Mouse (Mus musculus): ENCODE results near the gene Flt1. TPM values are rescaled to one million over a fixed set of nuclear protein-coding genes. Genes with fewer than 3 reads are reported as not detected.
A peak's percentile ranks its signal among the peaks of the same experiment; 100 is the strongest.
"Not testable (repeated sequence)": the region's sequence is repeated elsewhere in the genome, so short reads cannot be mapped to it uniquely, and the experiment has no call there.

The Flt1 gene
- polyA plus RNA-seq, 1 experiment from 2014 or later = 14.0 TPM

DNA sequence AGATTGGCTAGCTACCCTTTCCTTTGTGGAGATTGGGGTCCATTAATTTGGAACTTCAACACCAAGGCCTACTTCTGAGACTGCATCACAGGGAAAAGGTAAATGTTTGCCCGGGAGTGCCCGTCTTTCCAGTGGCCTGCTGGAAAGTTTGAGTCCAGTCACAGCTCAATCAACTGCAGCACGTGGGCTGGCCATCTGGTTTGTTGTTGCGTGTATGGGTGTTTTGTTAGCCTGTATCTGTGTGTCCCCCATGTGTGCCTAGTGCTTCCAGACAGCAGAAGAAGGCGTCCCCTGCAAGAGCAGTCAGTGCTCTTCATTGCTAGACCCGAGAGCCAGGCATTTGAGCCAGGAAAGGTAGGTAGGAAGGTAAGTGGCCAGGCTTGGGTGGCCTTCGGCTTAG, 160.4 kb downstream of the Flt1 start:
- H3K9ac ChIP-seq (ENCODE audit: low read depth, low read length) = no peak overlapping the region
- no peaks in the 10 kb centered on the region for H3K36me3 ChIP-seq (ENCODE audit: control insufficient read depth, insufficient read depth, low read length)
- no peak for ATAC-seq
- no peaks in the 10 kb centered on the region for H3K9me3 ChIP-seq (replicated peaks; ENCODE audit: control insufficient read depth, low read length, poor library complexity, severe bottlenecking)
- H3K4me1 ChIP-seq (ENCODE audit: control insufficient read depth, insufficient read depth, low read length) = peaks cover 4% of the 10 kb centered on the region
- 93% methylated on average over 7 of the region's 7 CpGs for WGBS
- no peaks in the 10 kb centered on the region for H3K27me3 ChIP-seq (ENCODE audit: control insufficient read depth, insufficient read depth, low read depth, low read length)
- no peak overlapping the region for H3K4me2 ChIP-seq (ENCODE audit: low read length)
- no peak overlapping the region for H3K27ac ChIP-seq (ENCODE audit: low read length)
- H3K4me3 ChIP-seq (ENCODE audit: low read depth, low read length) = no peak overlapping the region

DNA sequence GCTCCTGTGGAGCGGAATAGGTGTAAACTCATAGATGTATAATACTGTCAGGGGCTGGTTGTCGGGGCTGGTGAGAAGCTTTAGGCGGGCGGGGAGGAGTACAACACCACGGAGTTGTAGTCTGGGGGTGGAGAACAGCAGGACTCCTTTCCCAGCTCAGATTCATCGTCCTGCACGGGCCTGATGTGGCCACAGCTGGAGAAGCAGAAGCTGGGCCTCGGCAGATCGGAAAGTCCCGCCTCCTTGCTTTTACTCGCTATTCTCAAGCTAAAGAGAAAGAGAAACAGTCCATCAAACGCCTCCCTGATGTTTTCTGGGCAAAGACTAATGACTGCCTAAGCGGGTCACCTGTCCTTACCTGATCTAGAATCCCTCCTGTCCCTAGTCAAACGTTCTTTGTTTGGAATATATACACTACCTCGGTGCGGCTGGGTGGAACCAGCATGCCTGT, 161.6 kb downstream of the Flt1 start:
- Histone ChIP-seq H3K36me3 (ENCODE audit: control insufficient read depth, insufficient read depth, low read length) (no peaks in the 10 kb centered on the region), H3K27me3 (ENCODE audit: control insufficient read depth, insufficient read depth, low read depth, low read length) (no peaks in the 10 kb centered on the region), H3K4me1 (ENCODE audit: control insufficient read depth, insufficient read depth, low read length) (peaks cover 4% of the 10 kb centered on the region), H3K4me3 (ENCODE audit: low read depth, low read length) (no peak overlapping the region), H3K27ac (ENCODE audit: low read length) (no peak overlapping the region), H3K4me2 (ENCODE audit: low read length) (peak overlapping the region; percentile 33), H3K9ac (ENCODE audit: low read depth, low read length) (peak overlapping the region; percentile 41; the same call in 1 of the 2 replicates), H3K9me3 (replicated peaks; ENCODE audit: control insufficient read depth, low read length, poor library complexity, severe bottlenecking) (no peaks in the 10 kb centered on the region)
- WGBS = 23% methylated on average over 16 of the region's 16 CpGs
- ATAC-seq = 0 out of 2 replicates have a peak, but pooled peaks have one; percentile 32

DNA sequence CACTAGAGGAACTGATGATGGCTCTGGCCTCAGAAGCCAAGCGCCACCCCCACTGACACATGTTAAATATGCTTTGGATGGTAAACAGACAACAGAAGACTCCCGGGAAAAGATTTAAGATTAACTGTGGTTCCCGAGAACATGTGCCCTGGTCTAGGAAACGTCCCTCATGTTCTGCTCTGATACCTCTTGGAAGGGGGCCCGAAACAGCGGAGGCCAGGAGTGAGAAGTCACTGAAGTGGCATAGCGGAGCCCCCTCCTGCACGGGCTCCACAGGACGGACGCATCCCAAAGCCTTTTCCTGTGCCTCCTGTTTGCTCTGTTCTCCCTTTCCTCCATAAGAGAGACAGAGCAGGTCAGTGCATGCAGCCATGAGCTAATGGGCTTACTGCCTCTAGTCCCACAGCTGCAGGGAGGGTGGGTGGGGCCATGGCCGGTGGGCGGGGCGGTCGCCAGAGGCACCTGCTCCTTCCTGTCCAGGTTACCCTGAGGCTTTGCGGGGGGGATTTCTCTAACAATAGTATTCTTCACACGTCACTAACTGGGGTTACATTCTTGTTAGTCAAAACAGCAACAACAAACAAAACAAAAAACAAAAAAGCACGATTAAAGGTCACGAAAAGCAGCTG, 162.2 kb downstream of the Flt1 start:
- H3K4me2 ChIP-seq (ENCODE audit: low read length) = peak overlapping the region; percentile 33

DNA sequence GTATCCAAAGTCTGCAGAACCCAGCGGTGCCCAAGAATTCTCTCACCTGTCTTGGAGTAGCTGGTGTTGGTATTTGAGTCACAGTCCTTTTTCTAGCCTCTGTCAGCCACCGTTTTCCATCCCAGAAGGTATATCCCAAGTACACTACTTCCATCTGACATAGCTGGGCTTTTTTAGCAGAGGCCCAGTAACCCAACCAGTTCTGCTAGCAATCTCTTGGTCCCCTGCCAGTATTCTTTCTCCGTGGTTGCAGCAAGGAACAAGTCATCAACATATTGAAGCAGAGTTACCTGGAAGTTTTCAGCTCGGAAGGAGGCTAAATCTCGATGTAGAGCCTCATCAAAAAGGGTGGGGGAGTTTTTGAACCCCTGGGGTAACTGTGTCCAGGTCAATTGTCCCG, 168.2 kb downstream of the Flt1 start:
- WGBS = 80% methylated on average over 5 of the region's 6 CpGs

More for the DNA sequence above, 162.2 kb downstream of the Flt1 start:
- Histone ChIP-seq H3K9ac (ENCODE audit: low read depth, low read length) (no peak overlapping the region), H3K27me3 (ENCODE audit: control insufficient read depth, insufficient read depth, low read depth, low read length) (no peaks in the 10 kb centered on the region), H3K9me3 (replicated peaks; ENCODE audit: control insufficient read depth, low read length, poor library complexity, severe bottlenecking) (no peaks in the 10 kb centered on the region), H3K27ac (ENCODE audit: low read length) (no peak overlapping the region), H3K36me3 (ENCODE audit: control insufficient read depth, insufficient read depth, low read length) (no peaks in the 10 kb centered on the region), H3K4me1 (ENCODE audit: control insufficient read depth, insufficient read depth, low read length) (peaks cover 4% of the 10 kb centered on the region), H3K4me3 (ENCODE audit: low read depth, low read length) (no peak overlapping the region)
- WGBS = 41% methylated on average over 18 of the region's 18 CpGs
- no peak; the same call in 1 of the 2 replicates for ATAC-seq

DNA sequence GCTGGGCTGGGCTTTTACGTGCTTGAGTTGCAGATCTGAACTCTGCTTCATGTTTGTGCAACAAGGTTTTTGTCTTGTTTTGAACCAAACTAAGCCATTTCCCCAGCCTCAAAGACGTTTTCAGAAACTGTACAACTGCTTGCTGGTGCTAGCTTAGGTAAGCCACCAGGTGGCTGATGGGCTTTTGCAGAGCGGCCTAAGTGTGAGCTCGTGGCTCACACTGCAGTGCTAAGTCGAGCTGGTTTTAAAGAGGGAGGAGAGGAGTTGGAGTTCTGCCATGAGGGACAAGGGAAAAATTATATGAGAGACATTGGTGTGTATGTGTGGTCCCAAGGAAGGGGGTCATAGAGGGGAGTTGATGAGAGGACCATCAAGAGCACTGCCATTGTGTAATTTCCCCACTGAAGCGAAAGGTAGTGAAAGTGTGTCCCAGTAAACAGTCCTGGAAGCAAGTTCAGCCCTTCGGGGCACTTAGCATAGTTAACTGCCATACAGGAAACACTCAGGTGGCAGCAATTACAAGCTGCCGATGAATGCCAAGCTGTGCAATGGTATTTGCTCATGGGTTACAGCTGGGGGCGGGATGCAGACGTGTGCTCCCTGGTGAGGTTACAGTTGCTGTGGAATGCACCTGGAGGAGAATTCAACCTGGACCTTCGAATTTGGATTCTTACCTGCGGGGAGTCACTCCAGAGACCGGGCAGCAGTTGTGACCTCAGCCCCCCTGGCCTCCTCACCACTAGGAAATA, 173.8 kb downstream of the Flt1 start:
- H3K9ac ChIP-seq (ENCODE audit: low read depth, low read length) = no peak overlapping the region
- no peak overlapping the region for H3K4me3 ChIP-seq (ENCODE audit: low read depth, low read length)
- no peaks in the 10 kb centered on the region for H3K4me1 ChIP-seq (ENCODE audit: control insufficient read depth, insufficient read depth, low read length)
- WGBS = 88% methylated on average over 13 of the region's 13 CpGs
- no peak for ATAC-seq
- H3K27me3 ChIP-seq (ENCODE audit: control insufficient read depth, insufficient read depth, low read depth, low read length) = no peaks in the 10 kb centered on the region
- H3K9me3 ChIP-seq (replicated peaks; ENCODE audit: control insufficient read depth, low read length, poor library complexity, severe bottlenecking) = no peaks in the 10 kb centered on the region
- no peak overlapping the region for H3K4me2 ChIP-seq (ENCODE audit: low read length)
- H3K27ac ChIP-seq (ENCODE audit: low read length) = no peak overlapping the region
- peaks cover 22% of the 10 kb centered on the region for H3K36me3 ChIP-seq (ENCODE audit: control insufficient read depth, insufficient read depth, low read length)

More for the DNA sequence above, 168.2 kb downstream of the Flt1 start:
- not testable (repeated sequence) for ATAC-seq; H3K4me2 ChIP-seq (ENCODE audit: low read length); H3K9ac ChIP-seq (ENCODE audit: low read depth, low read length); H3K9me3 ChIP-seq (replicated peaks; ENCODE audit: control insufficient read depth, low read length, poor library complexity, severe bottlenecking); H3K4me1 ChIP-seq (ENCODE audit: control insufficient read depth, insufficient read depth, low read length); H3K27ac ChIP-seq (ENCODE audit: low read length); H3K27me3 ChIP-seq (ENCODE audit: control insufficient read depth, insufficient read depth, low read depth, low read length); H3K4me3 ChIP-seq (ENCODE audit: low read depth, low read length); H3K36me3 ChIP-seq (ENCODE audit: control insufficient read depth, insufficient read depth, low read length)

DNA sequence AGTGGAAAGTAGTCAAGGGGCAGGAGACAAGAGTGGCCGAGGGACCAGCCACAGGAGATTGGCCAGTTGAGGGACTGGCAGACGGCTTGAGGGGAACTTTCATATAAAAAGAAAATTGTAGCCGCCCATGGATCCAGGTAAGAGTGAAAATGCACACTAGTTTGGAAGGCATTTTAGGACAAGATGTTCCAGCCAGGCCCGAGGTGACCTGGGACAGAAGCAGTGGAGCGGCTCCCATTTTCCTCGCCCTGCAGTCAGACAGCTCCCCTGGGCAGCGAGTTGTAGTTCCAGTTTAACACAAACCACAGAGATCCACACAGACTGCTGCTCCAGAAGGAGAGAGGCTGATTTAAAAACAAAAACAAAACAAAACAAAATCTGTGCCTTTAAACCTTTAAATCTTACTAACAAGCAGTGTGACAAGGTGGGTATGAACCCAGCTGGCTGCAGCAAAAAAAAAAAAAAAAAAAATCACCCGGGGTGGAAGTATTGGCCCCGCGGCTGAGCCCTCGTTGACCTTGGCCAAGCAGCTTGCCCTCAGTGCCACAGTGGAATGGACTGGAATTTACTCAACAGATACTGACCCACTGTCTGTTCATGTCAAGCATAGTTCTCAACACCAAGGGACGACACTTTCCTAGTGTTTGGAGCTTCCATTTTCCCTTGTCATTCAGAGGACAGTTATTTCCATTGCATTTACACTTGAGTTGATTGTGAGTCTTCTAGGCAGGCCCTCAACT, 176.6 kb downstream of the Flt1 start:
- H3K4me1 ChIP-seq (ENCODE audit: control insufficient read depth, insufficient read depth, low read length) = no peaks in the 10 kb centered on the region
- H3K27me3 ChIP-seq (ENCODE audit: control insufficient read depth, insufficient read depth, low read depth, low read length) = no peaks in the 10 kb centered on the region
- ATAC-seq = no peak
- 91% methylated on average over 12 of the region's 12 CpGs for WGBS
- H3K9ac ChIP-seq (ENCODE audit: low read depth, low read length) = no peak overlapping the region
- no peaks in the 10 kb centered on the region for H3K9me3 ChIP-seq (replicated peaks; ENCODE audit: control insufficient read depth, low read length, poor library complexity, severe bottlenecking)
- H3K4me2 ChIP-seq (ENCODE audit: low read length) = no peak overlapping the region
- no peak overlapping the region for H3K4me3 ChIP-seq (ENCODE audit: low read depth, low read length)
- H3K36me3 ChIP-seq (ENCODE audit: control insufficient read depth, insufficient read depth, low read length) = peaks cover 22% of the 10 kb centered on the region
- H3K27ac ChIP-seq (ENCODE audit: low read length) = no peak overlapping the region

DNA sequence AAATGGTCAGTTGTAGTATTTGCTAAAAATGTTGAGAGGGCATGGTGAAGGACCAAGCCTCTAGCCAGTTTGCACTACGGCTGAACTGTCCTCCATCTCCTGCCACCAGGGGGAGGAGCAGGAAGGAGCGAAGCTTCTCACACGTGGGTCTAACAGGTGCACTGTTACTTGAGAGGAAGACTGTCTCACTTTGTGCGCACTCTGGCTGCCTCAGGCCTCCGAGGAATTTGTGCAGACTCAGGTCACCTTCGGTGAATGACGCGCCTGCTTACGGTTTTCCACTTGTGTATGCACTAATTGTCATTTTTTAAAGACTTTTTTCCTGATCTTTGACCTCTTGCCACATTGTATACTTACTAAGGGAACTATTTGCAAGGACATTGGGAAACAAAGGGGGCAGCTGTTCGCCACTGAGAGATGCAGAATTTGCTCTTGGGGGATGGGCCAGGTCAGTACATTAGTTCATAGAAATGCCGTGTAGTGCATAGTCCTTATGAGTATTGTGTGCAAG, 180.0 kb downstream of the Flt1 start:
- H3K27me3 ChIP-seq (ENCODE audit: control insufficient read depth, insufficient read depth, low read depth, low read length) = no peaks in the 10 kb centered on the region
- no peak overlapping the region for H3K4me3 ChIP-seq (ENCODE audit: low read depth, low read length)
- peaks cover 30% of the 10 kb centered on the region for H3K36me3 ChIP-seq (ENCODE audit: control insufficient read depth, insufficient read depth, low read length)
- H3K9me3 ChIP-seq (replicated peaks; ENCODE audit: control insufficient read depth, low read length, poor library complexity, severe bottlenecking) = no peaks in the 10 kb centered on the region
- no peak overlapping the region for H3K9ac ChIP-seq (ENCODE audit: low read depth, low read length)
- H3K4me1 ChIP-seq (ENCODE audit: control insufficient read depth, insufficient read depth, low read length) = no peaks in the 10 kb centered on the region
- 74% methylated on average over 11 of the region's 11 CpGs for WGBS
- H3K27ac ChIP-seq (ENCODE audit: low read length) = no peak overlapping the region
- H3K4me2 ChIP-seq (ENCODE audit: low read length) = no peak overlapping the region
- ATAC-seq = no peak

DNA sequence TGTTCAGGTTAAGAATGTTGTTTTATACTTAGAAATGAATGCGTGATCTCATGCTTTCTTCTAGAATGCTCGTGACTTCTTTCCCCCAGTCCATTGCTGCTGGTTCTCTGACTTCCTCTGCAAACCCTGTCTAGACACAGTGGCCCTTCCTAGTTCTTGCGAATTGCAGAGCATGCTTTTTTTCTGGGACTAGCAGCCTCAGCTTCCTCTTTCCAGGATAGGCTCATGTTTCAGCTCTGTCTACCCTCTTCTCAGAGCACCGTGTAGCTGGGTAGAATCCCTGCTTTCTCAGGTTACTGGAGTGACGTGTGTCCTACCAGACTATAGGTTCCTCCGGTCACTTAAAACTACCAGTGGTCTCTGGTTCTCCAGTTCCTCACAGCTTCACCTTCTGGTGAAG, 183.5 kb downstream of the Flt1 start:
- peaks cover 21% of the 10 kb centered on the region for H3K36me3 ChIP-seq (ENCODE audit: control insufficient read depth, insufficient read depth, low read length)
- H3K9ac ChIP-seq (ENCODE audit: low read depth, low read length) = no peak overlapping the region

More for the DNA sequence above, 183.5 kb downstream of the Flt1 start:
- whole genome bisulfite sequencing = 92% methylated on average over 6 of the region's 6 CpGs
- Histone ChIP-seq H3K4me2 (ENCODE audit: low read length) (no peak overlapping the region), H3K4me3 (ENCODE audit: low read depth, low read length) (no peak overlapping the region), H3K27ac (ENCODE audit: low read length) (no peak overlapping the region), H3K9me3 (replicated peaks; ENCODE audit: control insufficient read depth, low read length, poor library complexity, severe bottlenecking) (no peaks in the 10 kb centered on the region), H3K4me1 (ENCODE audit: control insufficient read depth, insufficient read depth, low read length) (no peaks in the 10 kb centered on the region), H3K27me3 (ENCODE audit: control insufficient read depth, insufficient read depth, low read depth, low read length) (no peaks in the 10 kb centered on the region)
- ATAC-seq = no peak

All from midbrain, embryonic 16.5 days (tissue).